8 mouse cellular contexts compared by ENCODE assay signal in genomic region chr2:32776192-32776591, GRCm38 (mm10). TPM values are rescaled to one million over a fixed set of nuclear protein-coding genes. Genes with fewer than 3 reads are reported as not detected.
A peak's percentile ranks its signal among the peaks of the same experiment; 100 is the strongest.
DNase-seq lines count a peak whose midpoint lies in the region; ATAC-seq and TF ChIP-seq lines count a peak whose summit lies in the region.

No protein-coding gene starts in this region.

- WGBS in heart, embryonic 14.5 days: 23% methylated on average over 22 of the region's 22 CpGs
- WGBS in forebrain, postnatal 0 days: 26% methylated on average over 22 of the region's 22 CpGs
- 23% methylated on average over 22 of the region's 22 CpGs for WGBS in midbrain, embryonic 10.5 days

- no peaks in the 10 kb centered on the region for H3K36me3 ChIP-seq in heart, embryonic 14.5 days (ENCODE audit: control insufficient read depth, insufficient read depth, low read length)
- peaks cover 28% of the 10 kb centered on the region for H3K36me3 ChIP-seq in G1E (replicated peaks)
- no peaks in the 10 kb centered on the region for H3K36me3 ChIP-seq in forebrain, postnatal 0 days (ENCODE audit: insufficient read depth)
- no peaks in the 10 kb centered on the region for H3K36me3 ChIP-seq in midbrain, embryonic 10.5 days

- H3K4me1 ChIP-seq in heart, embryonic 14.5 days (ENCODE audit: control insufficient read depth in 2 of 2, insufficient read depth in 2 of 2, low read length in 2 of 2): peaks cover 7 to 9% of the 10 kb centered on the region in 2 experiments
- H3K4me1 ChIP-seq in G1E (ENCODE audit: insufficient read depth, low read depth, low read length): peaks cover 36% of the 10 kb centered on the region
- 0 out of 2 replicates have a peak, but pooled peaks cover 9% of the 10 kb centered on the region for H3K4me1 ChIP-seq in forebrain, postnatal 0 days (ENCODE audit: insufficient read depth)
- H3K4me1 ChIP-seq in midbrain, embryonic 10.5 days: peaks cover 32% of the 10 kb centered on the region

- no peak for ATAC-seq in heart, embryonic 14.5 days (ENCODE audit: insufficient number of reproducible peaks, insufficient read depth, low FRiP score, low read depth)
- ATAC-seq in G1E (ENCODE audit: extremely low read depth, insufficient number of reproducible peaks, low FRiP score, poor library complexity, severe bottlenecking): no peak
- ATAC-seq in forebrain, postnatal 0 days: no peak
- no peak for ATAC-seq in frontal cortex, adult (ENCODE audit: low TSS enrichment)

- H3K9ac ChIP-seq in heart, embryonic 14.5 days (ENCODE audit: low read length): peak overlapping the region; percentile 70
- peak overlapping the region; percentile 44; the same call in 1 of the 2 replicates for H3K9ac ChIP-seq in forebrain, postnatal 0 days

- H3K4me3 ChIP-seq in heart, embryonic 14.5 days (ENCODE audit: control insufficient read depth in 1 of 2, insufficient read depth in 1 of 2, low read depth in 1 of 2, low read length in 2 of 2): peak overlapping the region; percentile 57 to 73
- H3K4me3 ChIP-seq in G1E (ENCODE audit: low read depth, low read length): peak overlapping the region; percentile 78
- peak overlapping the region; percentile 48 for H3K4me3 ChIP-seq in forebrain, postnatal 0 days (ENCODE audit: low read depth, low read length)
- H3K4me3 ChIP-seq in midbrain, embryonic 10.5 days: peak overlapping the region; percentile 60

- TF ChIP-seq CTCF in G1E (IDR thresholded peaks at IDR 0.05; ENCODE audit: low read depth, low read length): no peak
- no peak for TF ChIP-seq CTCF in forebrain, postnatal 0 days (IDR thresholded peaks at IDR 0.05; ENCODE audit: low read depth)

- no peaks in the 10 kb centered on the region for H3K27me3 ChIP-seq in heart, embryonic 14.5 days (ENCODE audit: control insufficient read depth, insufficient read depth, low read length)
- peaks cover 18% of the 10 kb centered on the region for H3K27me3 ChIP-seq in G1E (ENCODE audit: insufficient read depth, low read length)
- no peaks in the 10 kb centered on the region for H3K27me3 ChIP-seq in forebrain, postnatal 0 days (ENCODE audit: insufficient read depth, low read length)
- peaks cover 32% of the 10 kb centered on the region for H3K27me3 ChIP-seq in midbrain, embryonic 10.5 days (ENCODE audit: low read depth, poor library complexity, severe bottlenecking)

- intact Hi-C loops in heart, postnatal 10 days (cut with DNase I): loop anchor here (5.0 kb wide), 1 partner anchor 151 kb away; no protein-coding TSS in a partner anchor

- no peaks in the 10 kb centered on the region for H3K9me3 ChIP-seq in heart, embryonic 14.5 days (ENCODE audit: control insufficient read depth, low read length)
- H3K9me3 ChIP-seq in G1E (replicated peaks): no peaks in the 10 kb centered on the region
- no peaks in the 10 kb centered on the region for H3K9me3 ChIP-seq in forebrain, postnatal 0 days (ENCODE audit: low read length)
- H3K9me3 ChIP-seq in midbrain, embryonic 10.5 days (replicated peaks): no peaks in the 10 kb centered on the region

- H3K4me2 ChIP-seq in heart, embryonic 14.5 days (ENCODE audit: low read length): peak overlapping the region; percentile 87
- H3K4me2 ChIP-seq in forebrain, postnatal 0 days (ENCODE audit: low read depth): peak overlapping the region; percentile 68

- no peak overlapping the region for H3K27ac ChIP-seq in heart, embryonic 14.5 days (replicated peaks in 1 of 2; ENCODE audit: control insufficient read depth in 1 of 2, insufficient read depth in 1 of 2, low read depth in 2 of 2, low read length in 2 of 2)
- no peak overlapping the region for H3K27ac ChIP-seq in forebrain, postnatal 0 days (ENCODE audit: low read depth, low read length)
- no peak overlapping the region; the same call in 1 of the 2 replicates for H3K27ac ChIP-seq in midbrain, embryonic 10.5 days (replicated peaks)

- DNase-seq in heart, postnatal 10 days: no peak
- peak; percentile 15 for DNase-seq in G1E (ENCODE audit: low spot score)
- no peak for DNase-seq in forebrain, postnatal 0 days
- no peak for DNase-seq in midbrain, embryonic 10.5 days (ENCODE audit: low spot score)
- DNase-seq in right cerebral cortex, postnatal 25 days: no peak
- no peak for DNase-seq in urinary bladder, postnatal 10 days (ENCODE audit: low spot score)

RNA-seq across cellular contexts. Expression of gene Ptrh1, which starts 0.6 kb away (rescaled TPM):
- polyA plus RNA-seq in heart, embryonic 14.5 days (2014; fragmentation: Nextera tagmentation; extraction: Ambion mirVana): 2.6 and 3.6 TPM in 2 replicates
- 1 to 10 TPM; 1.7 to 3.3 TPM for total RNA-seq in heart, postnatal 10 days (2021)
- 3.4 and 4.0 TPM in 2 replicates for total RNA-seq in G1E (2014; fragmentation: Nextera tagmentation)
- 4.8 and 5.0 TPM in 2 replicates for total RNA-seq in G1E (2017)
- 4.3 and 5.3 TPM in 2 replicates for polyA plus RNA-seq in G1E (2012)
- total RNA-seq in forebrain, postnatal 0 days (2014; rRNA removed): 2.4 and 5.5 TPM in 2 replicates
- polyA plus RNA-seq in forebrain, postnatal 0 days (2015; fragmentation: Nextera tagmentation; extraction: Ambion mirVana): 4.0 and 4.8 TPM in 2 replicates
- polyA plus RNA-seq in midbrain, embryonic 10.5 days (2016; fragmentation: Nextera tagmentation; extraction: Ambion mirVana): 5.2 TPM in 2 replicates

RNA-seq across cellular contexts. Expression of gene Ttc16, which starts 0.8 kb away (rescaled TPM):
- polyA plus RNA-seq in heart, embryonic 14.5 days (2014; fragmentation: Nextera tagmentation; extraction: Ambion mirVana): 0.22 TPM in 1 of 2 replicates, not detected in the other
- total RNA-seq in heart, postnatal 10 days (2021): not detected
- 0.53 TPM in 1 of 2 replicates, not detected in the other for total RNA-seq in G1E (2014; fragmentation: Nextera tagmentation)
- total RNA-seq in G1E (2017): 0.17 and 0.38 TPM in 2 replicates
- 0.02 and 0.15 TPM in 2 replicates for polyA plus RNA-seq in G1E (2012)
- total RNA-seq in forebrain, postnatal 0 days (2014; rRNA removed): 1.00 and 1.8 TPM in 2 replicates
- 0.68 and 1.2 TPM in 2 replicates for polyA plus RNA-seq in forebrain, postnatal 0 days (2015; fragmentation: Nextera tagmentation; extraction: Ambion mirVana)
- polyA plus RNA-seq in midbrain, embryonic 10.5 days (2016; fragmentation: Nextera tagmentation; extraction: Ambion mirVana): 0.31 TPM in 2 replicates

RNA-seq across cellular contexts. Expression of gene Cfap157, which starts 8.0 kb away (rescaled TPM):
- polyA plus RNA-seq in heart, embryonic 14.5 days (2014; fragmentation: Nextera tagmentation; extraction: Ambion mirVana): 0.35 and 0.36 TPM in 2 replicates
- under 1 TPM in 1 of 2 experiments, not detected in 1; 0.14 TPM for total RNA-seq in heart, postnatal 10 days (2021)
- not detected in 2 replicates for total RNA-seq in G1E (2014; fragmentation: Nextera tagmentation)
- 0.11 and 1.6 TPM in 2 replicates for total RNA-seq in G1E (2017)
- not detected in 2 replicates for polyA plus RNA-seq in G1E (2012)
- 1.0 and 1.2 TPM in 2 replicates for total RNA-seq in forebrain, postnatal 0 days (2014; rRNA removed)
- 0.94 and 2.8 TPM in 2 replicates for polyA plus RNA-seq in forebrain, postnatal 0 days (2015; fragmentation: Nextera tagmentation; extraction: Ambion mirVana)
- polyA plus RNA-seq in midbrain, embryonic 10.5 days (2016; fragmentation: Nextera tagmentation; extraction: Ambion mirVana): 0.90 and 1.2 TPM in 2 replicates

RNA-seq across cellular contexts. Expression of gene Tor2a, which starts 19.2 kb away (rescaled TPM):
- polyA plus RNA-seq in heart, embryonic 14.5 days (2014; fragmentation: Nextera tagmentation; extraction: Ambion mirVana): 38.0 and 42.7 TPM in 2 replicates
- 10 to 100 TPM; 14.4 to 16.4 TPM for total RNA-seq in heart, postnatal 10 days (2021)
- 9.0 and 9.7 TPM in 2 replicates for total RNA-seq in G1E (2014; fragmentation: Nextera tagmentation)
- total RNA-seq in G1E (2017): 14.0 and 17.7 TPM in 2 replicates
- polyA plus RNA-seq in G1E (2012): 28.2 and 30.1 TPM in 2 replicates
- 51.4 and 54.3 TPM in 2 replicates for total RNA-seq in forebrain, postnatal 0 days (2014; rRNA removed)
- 40.7 and 44.8 TPM in 2 replicates for polyA plus RNA-seq in forebrain, postnatal 0 days (2015; fragmentation: Nextera tagmentation; extraction: Ambion mirVana)
- 59.2 and 59.8 TPM in 2 replicates for polyA plus RNA-seq in midbrain, embryonic 10.5 days (2016; fragmentation: Nextera tagmentation; extraction: Ambion mirVana)

RNA-seq across cellular contexts. Expression of gene 6330409D20Rik, which starts 35.4 kb away (rescaled TPM):
- 0.68 TPM in 1 of 2 replicates, not detected in the other for polyA plus RNA-seq in heart, embryonic 14.5 days (2014; fragmentation: Nextera tagmentation; extraction: Ambion mirVana)
- not detected for total RNA-seq in heart, postnatal 10 days (2021)
- not detected in 2 replicates for total RNA-seq in G1E (2014; fragmentation: Nextera tagmentation)
- 0.17 TPM in 1 of 2 replicates, not detected in the other for total RNA-seq in G1E (2017)
- polyA plus RNA-seq in G1E (2012): not detected in 2 replicates
- total RNA-seq in forebrain, postnatal 0 days (2014; rRNA removed): 2.1 and 4.3 TPM in 2 replicates
- 2.2 and 2.9 TPM in 2 replicates for polyA plus RNA-seq in forebrain, postnatal 0 days (2015; fragmentation: Nextera tagmentation; extraction: Ambion mirVana)
- polyA plus RNA-seq in midbrain, embryonic 10.5 days (2016; fragmentation: Nextera tagmentation; extraction: Ambion mirVana): 0.94 and 2.1 TPM in 2 replicates
